Mouse (Mus musculus): Measurements from ENCODE around the gene Ccdc113.

DNA sequence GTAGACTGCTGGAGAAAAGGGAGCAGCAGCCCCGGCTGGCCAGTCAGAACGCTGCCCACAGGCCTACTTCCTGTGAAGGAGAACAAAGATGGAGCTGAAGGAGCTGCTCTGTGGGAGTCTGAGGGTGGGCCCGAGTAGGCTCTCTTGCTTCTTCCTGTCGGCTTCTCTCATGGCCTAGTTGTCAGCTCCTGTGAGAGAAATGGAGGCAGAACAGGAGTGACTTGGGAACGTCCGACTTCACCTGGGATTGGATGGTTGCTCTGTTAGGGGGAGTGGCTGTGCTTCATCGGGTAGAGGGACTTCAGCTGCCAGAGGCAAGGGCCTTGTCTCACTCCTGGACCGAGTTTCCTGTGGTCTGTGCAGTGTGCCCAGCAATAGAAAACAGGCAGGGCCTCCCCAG, 14.0 kb downstream of the Ccdc113 start:
- TF ChIP-seq CTCF (IDR thresholded peaks at IDR 0.05; ENCODE audit: low read depth, low read length) (no peak), POLR2A (IDR thresholded peaks at IDR 0.05; ENCODE audit: borderline replicate concordance, low read depth, low read length) (no peak)
